Mouse (Mus musculus) lung, adult 2 months (tissue): ENCODE results near the gene Ptov1. TPM values are rescaled to one million over a fixed set of nuclear protein-coding genes. Genes with fewer than 3 reads are reported as not detected.

Source experiments
- DNase-seq: peaks from one replicate; pipeline ENCODE4 v3.0.0; 2022
- H3K4me1 ChIP-seq: fragments of 200-500 bp; 2 replicates; pipeline ENCODE4 v1.6.1; 2011; ENCODE audit warnings: low read length; ENCODE audit not compliant: control insufficient read depth, insufficient read depth
- H3K4me3 ChIP-seq: fragments of 200-500 bp; replicated peaks from 2 replicates; pipeline ENCODE3; 2011; ENCODE audit warnings: low read depth, mild to moderate bottlenecking, control low read depth, low read length; ENCODE audit errors: extremely low read depth
- CTCF ChIP-seq: fragments of 200-500 bp; IDR thresholded peaks from 2 replicates; pipeline ENCODE4 v1.5.1; 2011; ENCODE audit warnings: mild to moderate bottlenecking, low read length, control low read depth; ENCODE audit not compliant: insufficient read depth
- POLR2A ChIP-seq: fragments of 200-500 bp; IDR thresholded peaks from 2 replicates; pipeline ENCODE4 v1.6.1; 2011; ENCODE audit warnings: low read depth, mild to moderate bottlenecking, control low read depth, low read length, borderline replicate concordance; ENCODE audit errors: extremely low read depth
- WGBS: fragments of 180-500 bp; shearing (Covaris S2); methylation state at CpG from one replicate; pipeline ENCODE4 v1.1.7; 2018; 5-methylcytosine and 5-hydroxymethylcytosine counted together
- polyA plus RNA-seq: library from polyadenylated mRNA; depleted of rRNA; stranded (reverse); fragments of >200 nt; gene quantifications from 2 replicates; pipeline ENCODE4 v1.2.3, GENCODE M21; 2012

Ptov1 gene
- polyA plus RNA-seq, 1 experiment: 280 TPM

- TF ChIP-seq POLR2A: no peak
- no peak for TF ChIP-seq CTCF
- Histone ChIP-seq H3K4me3 (peak overlapping the region; percentile 61), H3K4me1 (peaks cover 26% of the 10 kb centered on the region)
- peak; percentile 75 for DNase-seq
- under 1% methylated on average over 97 of the region's 108 CpGs for WGBS
These were observed 480 bp downstream of the Ptov1 start for GRCm38 (mm10) chr7:44868919-44869696.

GRCm38 (mm10) chr7:44868465-44868864 is 1.1 kb downstream of the Ptov1 start:
- 5% methylated on average over 16 of the region's 16 CpGs for WGBS
- peak; percentile 35; the same call in 1 of the 2 replicates for TF ChIP-seq POLR2A
- no peak for TF ChIP-seq CTCF
- Histone ChIP-seq H3K4me1 (peaks cover 26% of the 10 kb centered on the region), H3K4me3 (peak overlapping the region; percentile 61)
- DNase-seq: peak; percentile 66

GRCm38 (mm10) chr7:44867802-44868201 is 1.8 kb downstream of the Ptov1 start:
- Histone ChIP-seq H3K4me1 (peaks cover 26% of the 10 kb centered on the region), H3K4me3 (no peak overlapping the region)
- TF ChIP-seq CTCF (no peak), POLR2A (no peak)
- no peak for DNase-seq
- WGBS: 33% methylated on average over 9 of the region's 9 CpGs

- Histone ChIP-seq H3K4me3 (no peak overlapping the region), H3K4me1 (peaks cover 26% of the 10 kb centered on the region)
- 50% methylated on average over 19 of the region's 19 CpGs for WGBS
- no peak for DNase-seq
- no peak for TF ChIP-seq CTCF
- no peak for TF ChIP-seq POLR2A
These were observed 2.4 kb downstream of the Ptov1 start for GRCm38 (mm10) chr7:44867010-44867702.

GRCm38 (mm10) chr7:44866276-44867009 is 3.1 kb downstream of the Ptov1 start:
- Histone ChIP-seq H3K4me1 (peaks cover 26% of the 10 kb centered on the region), H3K4me3 (no peak overlapping the region)
- peak; percentile 7; the same call in 1 of the 2 replicates for TF ChIP-seq CTCF
- peak; percentile 34; the same call in 1 of the 2 replicates for TF ChIP-seq POLR2A
- 21% methylated on average over 15 of the region's 15 CpGs for WGBS
- DNase-seq: no peak

GRCm38 (mm10) chr7:44864595-44865542 is 4.7 kb downstream of the Ptov1 start:
- Histone ChIP-seq H3K4me1 (peaks cover 28% of the 10 kb centered on the region), H3K4me3 (no peak overlapping the region)
- WGBS: 62% methylated on average over 24 of the region's 24 CpGs
- peak; percentile 23 for DNase-seq
- TF ChIP-seq POLR2A (no peak), CTCF (no peak)

GRCm38 (mm10) chr7:44863982-44864494 is 5.5 kb downstream of the Ptov1 start:
- H3K4me1 ChIP-seq: peaks cover 28% of the 10 kb centered on the region

GRCm38 (mm10) chr7:44863210-44863609 is 6.4 kb downstream of the Ptov1 start:
- TF ChIP-seq POLR2A: no peak
- TF ChIP-seq CTCF: no peak
- 85% methylated on average over 14 of the region's 14 CpGs for WGBS

More at GRCm38 (mm10) chr7:44863982-44864494, 5.5 kb downstream of the Ptov1 start:
- WGBS: 76% methylated on average over 11 of the region's 11 CpGs
- H3K4me3 ChIP-seq: no peak overlapping the region
- DNase-seq: no peak
- TF ChIP-seq CTCF (no peak), POLR2A (no peak)

More at GRCm38 (mm10) chr7:44863210-44863609, 6.4 kb downstream of the Ptov1 start:
- DNase-seq: no peak
- no peak overlapping the region for H3K4me3 ChIP-seq
- peaks cover 27% of the 10 kb centered on the region for H3K4me1 ChIP-seq
